Mouse (Mus musculus): ENCODE data around the gene Ngf. TPM values are rescaled to one million over a fixed set of nuclear protein-coding genes. Genes with fewer than 3 reads are reported as not detected.

Gene Ngf
- polyA plus RNA-seq, 1 experiment from 2014 or later, result 4.3 TPM

DNA sequence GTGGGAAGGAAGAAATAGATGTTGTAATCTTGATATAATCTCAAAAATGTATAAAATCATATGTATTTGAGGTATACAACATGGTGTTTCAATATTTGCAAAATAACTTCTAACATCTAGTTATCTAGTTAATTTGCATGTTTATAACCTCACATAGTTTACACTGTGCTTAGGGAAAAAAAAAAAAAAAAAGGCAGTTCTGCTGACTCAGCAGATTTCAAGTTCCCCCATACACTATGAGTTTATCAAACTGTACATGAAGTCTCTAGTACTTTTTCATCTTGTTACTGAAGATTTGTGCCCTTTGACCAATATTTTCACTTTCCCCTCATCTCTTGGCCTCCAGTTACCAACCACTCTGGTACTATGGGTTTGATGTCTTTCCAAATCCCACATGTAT, 86.9 kb downstream of the Ngf start:
- Histone ChIP-seq H3K36me3 (ENCODE audit: control insufficient read depth, insufficient read depth, low read length) (no peaks in the 10 kb centered on the region), H3K4me2 (ENCODE audit: low read depth, low read length) (no peak overlapping the region), H3K9ac (ENCODE audit: low read length) (no peak overlapping the region), H3K27ac (ENCODE audit: low read length) (no peak overlapping the region), H3K4me1 (ENCODE audit: control insufficient read depth, insufficient read depth, low read length) (0 out of 2 replicates have a peak, but pooled peaks cover 3% of the 10 kb centered on the region), H3K4me3 (replicated peaks; ENCODE audit: low read length) (no peak overlapping the region), H3K9me3 (replicated peaks; ENCODE audit: control insufficient read depth, low read length) (no peaks in the 10 kb centered on the region), H3K27me3 (ENCODE audit: control insufficient read depth, insufficient read depth, low read length) (no peaks in the 10 kb centered on the region)
- no peak for ATAC-seq (ENCODE audit: insufficient read depth, low FRiP score)

Measured in stomach, embryonic 16.5 days (tissue).